Mouse (Mus musculus): Measurements from ENCODE around the gene Ppil2.

The Ppil2 gene

GRCm38 (mm10) chr16:17102630-17103220 lies 8.3 kb downstream of the Ppil2 start:
- no peak for DNase-seq (ENCODE audit: extremely low spot score)

DNA sequence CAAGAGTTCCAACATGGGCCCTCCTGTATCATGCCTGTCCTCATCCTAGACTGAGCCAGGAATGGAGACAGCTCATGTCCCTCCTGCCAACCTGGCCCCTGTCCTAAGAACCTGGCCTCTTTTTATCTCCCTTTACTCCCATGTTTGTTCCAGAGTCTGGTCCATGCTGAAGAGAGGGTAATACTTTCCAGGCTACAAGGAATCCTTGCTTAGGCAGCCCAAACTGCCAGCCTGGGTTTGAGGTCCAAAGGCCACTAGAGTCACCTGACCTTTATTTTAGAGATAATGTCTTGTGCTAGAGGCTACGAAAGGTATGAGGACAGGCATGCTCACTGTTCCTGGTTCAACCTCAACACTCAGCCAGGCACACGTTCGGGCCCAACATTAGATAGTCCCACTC lies 14.1 kb downstream of the Ppil2 start:
- no peak for DNase-seq (ENCODE audit: extremely low spot score)

DNA sequence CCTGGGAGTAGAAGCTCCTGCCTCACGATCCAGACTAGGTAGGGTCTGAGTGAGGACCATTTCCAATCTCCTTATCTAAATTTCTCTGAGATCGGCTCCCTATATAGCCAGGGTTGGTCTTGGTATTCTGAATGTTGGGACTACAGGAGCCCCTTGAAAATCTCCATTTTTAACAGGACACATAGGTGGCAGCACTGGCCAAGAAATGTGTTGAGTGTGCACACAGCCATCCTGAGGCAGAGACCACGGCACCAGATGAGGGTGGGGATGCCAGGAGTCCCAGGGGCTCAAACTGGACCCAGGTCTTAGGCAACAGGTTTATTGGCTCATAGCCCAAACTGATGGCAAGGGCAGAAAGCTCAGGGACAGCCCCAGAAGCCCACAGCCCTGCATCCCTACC lies 22.7 kb downstream of the Ppil2 start:
- no peak for DNase-seq (ENCODE audit: extremely low spot score)

DNA sequence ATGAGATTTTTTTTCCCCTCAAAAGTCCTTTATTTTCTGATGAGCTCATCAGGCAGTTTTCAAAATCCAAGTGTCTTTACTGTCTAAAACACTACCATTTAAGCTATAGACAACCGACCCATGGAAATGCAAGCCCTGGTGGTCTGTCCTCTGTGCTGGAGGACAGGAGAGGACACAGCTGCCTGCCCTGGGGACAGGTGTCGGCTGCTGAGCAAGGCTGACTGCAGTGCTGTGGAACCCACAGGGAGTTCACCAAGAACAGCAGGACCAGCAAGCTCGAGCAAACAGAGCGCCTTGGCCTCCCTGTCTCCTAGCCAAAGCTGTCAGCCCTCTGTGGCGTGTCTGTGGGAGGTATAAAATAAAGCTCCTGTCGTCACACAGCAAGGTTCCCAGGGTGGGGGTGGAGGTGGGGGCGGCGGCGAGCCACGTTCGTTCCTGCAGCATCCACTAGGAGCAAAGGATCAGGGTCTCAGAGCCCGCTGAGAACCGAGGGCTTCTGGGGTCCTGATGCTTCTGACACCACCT lies 24.3 kb downstream of the Ppil2 start:
- DNase-seq (ENCODE audit: extremely low spot score), result no peak

DNA sequence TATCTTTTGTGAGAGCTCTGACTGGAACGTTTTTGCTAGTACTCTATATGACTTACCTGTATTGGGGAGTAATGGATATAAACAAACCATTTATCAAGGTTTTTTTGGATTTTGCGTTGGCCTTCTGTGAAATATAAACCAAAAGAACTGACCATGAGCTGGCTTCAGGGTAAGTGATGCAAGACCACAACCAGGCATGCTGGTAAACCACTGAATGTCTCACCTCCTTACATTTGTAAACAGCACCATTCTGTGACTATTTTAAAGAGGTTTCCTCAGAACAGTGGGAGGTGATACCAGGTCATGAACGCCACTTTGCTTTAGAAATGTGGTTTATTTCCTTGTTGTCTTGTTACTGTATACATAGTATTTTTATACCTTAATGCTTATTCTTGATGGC lies 24.8 kb downstream of the Ppil2 start:
- no peak for DNase-seq (ENCODE audit: extremely low spot score)

DNA sequence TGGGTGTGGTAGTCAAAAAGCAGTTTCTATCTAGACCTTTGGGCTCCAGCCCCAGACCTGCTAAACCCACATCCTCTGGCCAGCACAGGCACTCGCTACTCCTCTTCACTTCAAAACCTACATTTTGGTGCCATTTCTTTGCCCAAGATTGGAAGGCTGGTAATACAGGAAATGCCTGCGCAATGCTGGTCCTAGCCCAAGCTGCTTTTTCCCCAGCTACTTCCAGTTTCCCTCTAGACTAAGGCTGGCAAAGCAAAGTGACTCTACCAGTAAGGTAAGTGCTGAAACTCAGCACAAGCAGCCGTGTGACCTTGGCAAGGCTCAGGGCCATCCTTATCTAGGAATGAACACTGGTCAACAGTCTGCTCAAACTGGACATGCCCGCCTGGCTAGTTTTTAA lies 25.4 kb downstream of the Ppil2 start:
- no peak for DNase-seq (ENCODE audit: extremely low spot score)

- no peak for DNase-seq (ENCODE audit: extremely low spot score)
Measured at GRCm38 (mm10) chr16:17082121-17082792, 28.8 kb downstream of the Ppil2 start.

GRCm38 (mm10) chr16:17078101-17078500 lies 33.0 kb downstream of the Ppil2 start:
- no peak for DNase-seq (ENCODE audit: extremely low spot score)

GRCm38 (mm10) chr16:17076869-17077268 lies 34.2 kb downstream of the Ppil2 start:
- DNase-seq (ENCODE audit: extremely low spot score), result no peak

DNA sequence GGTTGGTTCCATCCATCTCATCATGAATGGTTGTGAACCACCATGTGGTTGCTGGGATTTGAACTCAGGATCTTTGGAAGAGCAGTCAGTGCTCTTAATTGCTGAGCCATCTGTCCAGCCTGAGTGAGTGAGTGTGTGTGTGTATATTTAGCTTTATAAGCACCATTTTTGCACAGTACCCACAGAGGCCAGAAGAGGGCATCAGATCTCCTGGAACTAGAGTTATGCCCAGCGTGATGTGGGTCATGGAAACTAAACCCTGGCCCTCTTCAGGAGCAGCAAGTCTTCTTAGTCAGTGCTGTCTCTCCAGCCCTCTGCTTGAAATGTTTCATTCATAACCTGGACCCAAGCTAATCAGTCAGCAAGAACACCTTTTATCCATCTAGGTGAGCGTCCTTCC lies 34.8 kb downstream of the Ppil2 start:
- DNase-seq (ENCODE audit: extremely low spot score), result no peak

DNA sequence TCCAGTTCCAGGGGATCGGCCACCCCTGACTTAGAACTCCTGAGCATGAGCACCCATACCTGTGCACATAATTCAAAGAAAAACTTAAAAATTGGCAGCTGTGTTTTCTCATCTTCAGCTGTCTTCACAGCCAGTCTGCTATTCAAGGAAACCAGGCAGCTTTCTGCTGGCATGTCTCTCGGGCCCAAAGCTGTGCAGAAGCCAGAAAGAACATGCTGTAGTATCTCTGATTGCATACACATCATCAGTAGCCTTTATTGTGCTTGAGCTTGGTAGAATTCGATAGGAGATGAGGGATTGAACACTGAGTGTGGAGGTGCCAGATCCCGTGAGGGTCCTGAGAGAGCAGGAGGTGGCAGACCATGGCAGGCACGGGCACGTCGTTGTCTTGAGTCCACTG lies 38.1 kb downstream of the Ppil2 start:
- DNase-seq (ENCODE audit: extremely low spot score), result no peak

GRCm38 (mm10) chr16:17070716-17071115 lies 40.3 kb downstream of the Ppil2 start:
- DNase-seq (ENCODE audit: extremely low spot score), result peak; percentile 22

DNA sequence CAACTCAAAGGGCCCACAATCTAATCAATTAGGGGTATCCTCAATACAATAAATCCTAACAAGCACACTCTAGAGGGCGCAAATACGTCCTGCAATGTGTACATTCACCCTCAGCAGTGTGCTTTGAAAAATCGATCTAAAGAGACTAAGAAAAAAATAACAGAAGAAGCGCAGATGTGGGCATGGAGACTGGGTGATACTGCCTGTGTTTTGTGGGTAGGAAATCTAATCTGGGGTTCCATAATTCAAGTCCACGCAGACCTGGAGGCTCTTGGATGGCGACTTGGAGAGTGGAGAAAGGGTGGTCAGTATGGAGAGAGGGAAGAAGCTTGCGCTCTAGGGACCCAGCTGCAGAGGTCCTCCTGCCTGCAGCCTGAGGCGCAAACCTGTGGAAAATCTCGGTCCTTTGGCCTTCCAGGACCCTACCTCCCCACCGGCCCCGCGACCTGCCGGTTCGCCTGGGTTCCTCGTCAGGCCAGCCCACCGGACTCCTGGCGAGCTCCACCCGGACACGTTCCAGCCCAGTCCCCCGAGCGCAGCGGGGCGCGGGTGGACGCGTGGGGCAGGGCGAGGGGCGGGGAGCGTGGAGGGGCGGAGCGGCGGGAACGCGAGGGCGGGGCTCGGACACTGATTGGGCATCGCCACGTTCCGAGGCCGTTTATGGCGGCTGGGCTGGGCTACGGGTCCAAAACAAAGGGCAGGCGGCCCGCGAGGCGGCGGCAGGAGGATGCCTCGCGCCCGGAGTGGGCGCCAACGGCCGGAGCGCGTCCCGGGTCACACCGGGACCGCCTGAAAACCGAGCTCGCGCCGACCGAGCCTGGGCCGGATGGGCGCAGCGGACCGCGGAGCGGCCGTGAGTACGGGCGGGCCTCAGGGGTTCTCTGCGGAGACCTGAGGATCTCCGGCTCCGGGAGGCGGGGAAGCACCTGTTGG lies 41.3 kb downstream of the Ppil2 start, which contains the start of gene Ypel1:
Gene Ypel1, plus strand, starts transcription at position 186 of the 933 bp plus-strand sequence.
- peak; percentile 95 for DNase-seq (ENCODE audit: extremely low spot score)

DNA sequence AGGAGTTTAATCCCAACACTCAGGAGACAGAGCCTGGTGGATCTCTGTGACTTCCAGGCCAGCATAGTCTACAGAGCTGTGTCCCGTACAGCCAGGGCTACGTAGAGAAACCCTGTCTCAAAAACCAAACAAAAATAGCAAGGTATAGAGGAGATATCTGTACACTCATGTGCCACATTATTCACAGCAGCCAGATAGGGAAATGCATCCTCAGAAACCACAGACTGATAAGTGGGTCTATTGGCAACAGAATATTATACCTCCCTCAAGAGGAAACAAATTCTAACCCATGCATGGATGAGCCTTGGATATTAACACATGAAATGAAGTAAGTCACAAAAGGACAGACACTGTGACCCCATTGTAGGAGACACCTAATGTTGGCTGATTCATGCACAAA lies 43.5 kb downstream of the Ppil2 start:
- DNase-seq (ENCODE audit: extremely low spot score), result no peak

- no peak for DNase-seq (ENCODE audit: extremely low spot score)
Measured at GRCm38 (mm10) chr16:17062338-17062737, 48.7 kb downstream of the Ppil2 start.

GRCm38 (mm10) chr16:17055584-17055983 lies 55.5 kb downstream of the Ppil2 start:
- DNase-seq (ENCODE audit: extremely low spot score), result no peak

GRCm38 (mm10) chr16:17053903-17054302 lies 57.2 kb downstream of the Ppil2 start:
- DNase-seq (ENCODE audit: extremely low spot score), result no peak

GRCm38 (mm10) chr16:17052087-17052486 lies 59.0 kb downstream of the Ppil2 start:
- DNase-seq (ENCODE audit: extremely low spot score), result no peak

GRCm38 (mm10) chr16:17049886-17050285 lies 61.2 kb downstream of the Ppil2 start:
- no peak for DNase-seq (ENCODE audit: extremely low spot score)

- DNase-seq (ENCODE audit: extremely low spot score), result no peak
Measured at GRCm38 (mm10) chr16:17045287-17045686, 65.8 kb downstream of the Ppil2 start.

DNA sequence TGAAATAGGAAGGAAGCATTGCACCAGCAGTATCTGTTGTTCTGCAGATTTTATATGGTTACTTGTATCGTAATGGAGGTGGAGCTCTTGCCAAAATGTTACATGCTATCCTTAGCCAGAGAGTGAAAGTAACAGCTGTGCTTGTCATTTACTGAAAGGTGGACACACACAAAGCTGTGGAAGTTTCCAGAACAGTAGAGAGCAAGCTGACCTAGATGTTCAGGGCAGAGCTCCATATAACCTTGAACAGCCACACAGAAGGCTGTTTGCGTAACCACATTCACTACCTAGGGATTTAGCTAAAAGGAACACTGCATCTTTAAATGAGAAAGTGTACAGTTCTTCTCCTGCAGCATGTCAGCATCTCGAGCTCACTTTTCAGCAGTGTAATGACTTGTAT lies 66.7 kb downstream of the Ppil2 start:
- no peak for DNase-seq (ENCODE audit: extremely low spot score)

DNA sequence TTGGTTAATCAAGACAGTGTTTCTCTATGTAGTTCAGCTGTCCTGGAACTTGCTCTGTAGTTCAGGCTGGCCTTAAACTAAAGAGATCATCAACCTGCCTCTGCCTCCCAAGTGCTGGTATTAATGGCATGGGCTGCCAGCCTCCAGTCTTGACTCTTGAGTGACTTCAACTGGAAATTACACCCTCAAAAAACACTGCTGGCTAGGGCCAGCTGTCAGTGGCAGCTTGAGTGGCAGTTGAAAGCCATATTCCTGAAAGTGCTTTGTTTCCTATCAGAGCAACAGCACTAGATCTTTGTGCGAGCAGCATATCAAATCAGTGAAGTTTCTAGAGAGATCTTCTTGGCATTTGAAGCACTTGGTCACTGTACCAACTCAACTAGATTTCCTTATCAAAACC lies 69.6 kb downstream of the Ppil2 start:
- no peak for DNase-seq (ENCODE audit: extremely low spot score)
